Mouse (Mus musculus) heart, embryonic 13.5 days (tissue): ENCODE measurements around the gene Tubd1. TPM values are rescaled to one million over a fixed set of nuclear protein-coding genes. Genes with fewer than 3 reads are reported as not detected.
A peak's percentile ranks its signal among the peaks of the same experiment; 100 is the strongest.

Experiments used
- ATAC-seq: fragments of 200-750 bp; cut with Nextera tagmentation; 2 replicates; pipeline ENCODE4 v1.8.0; 2017; ENCODE audit warnings: moderate TSS enrichment; ENCODE audit not compliant: insufficient number of reproducible peaks, low FRiP score, low TSS enrichment; ENCODE audit errors: extremely low read depth
- H3K27ac ChIP-seq: fragments of 300-500 bp; sonication (generic); replicated peaks from 2 replicates; pipeline ENCODE4 v1.5.1; 2015; ENCODE audit warnings: moderate library complexity, mild to moderate bottlenecking, inconsistent platforms
- H3K27me3 ChIP-seq: fragments of 300-500 bp; sonication (generic); replicated peaks from 2 replicates; pipeline ENCODE4 v1.6.1; 2015; ENCODE audit warnings: mild to moderate bottlenecking, inconsistent platforms
- H3K36me3 ChIP-seq: fragments of 300-500 bp; sonication (generic); 2 replicates; pipeline ENCODE4 v1.6.1; 2015; ENCODE audit warnings: mild to moderate bottlenecking, inconsistent platforms
- H3K4me1 ChIP-seq: fragments of 300-500 bp; sonication (generic); 2 replicates; pipeline ENCODE4 v1.6.1; 2015; ENCODE audit warnings: inconsistent platforms
- H3K4me2 ChIP-seq: fragments of 300-500 bp; sonication (generic); 2 replicates; pipeline ENCODE4 v1.6.1; 2015; ENCODE audit warnings: inconsistent platforms, mild to moderate bottlenecking, moderate library complexity
- H3K4me3 ChIP-seq: fragments of 300-500 bp; sonication (generic); 2 replicates; pipeline ENCODE4 v1.5.1; 2015; ENCODE audit warnings: moderate library complexity, mild to moderate bottlenecking, inconsistent platforms
- H3K9ac ChIP-seq: fragments of 300-500 bp; sonication (generic); 2 replicates; pipeline ENCODE4 v1.6.1; 2015; ENCODE audit warnings: inconsistent platforms, mild to moderate bottlenecking, moderate library complexity
- H3K9me3 ChIP-seq: fragments of 300-500 bp; sonication (generic); 2 replicates; pipeline ENCODE4 v1.6.1; 2016; ENCODE audit warnings: inconsistent platforms
- WGBS: fragments of 180-500 bp; shearing (Covaris S2); methylation state at CpG from one replicate; pipeline ENCODE4 v1.1.7; 2015; ENCODE audit warnings: mixed read lengths; 5-methylcytosine and 5-hydroxymethylcytosine counted together
- polyA plus RNA-seq: library from polyadenylated mRNA; unstranded; fragments of >200 nt; fragmentation: Nextera tagmentation; extraction: Ambion mirVana; gene quantifications from 2 replicates; pipeline ENCODE4 v1.2.1, GENCODE M21; 2015

The Tubd1 gene
- polyA plus RNA-seq, 1 experiment from 2014 or later: 11.5 TPM

- Histone ChIP-seq H3K4me1 (peaks cover 35% of the 10 kb centered on the region), H3K36me3 (no peaks in the 10 kb centered on the region), H3K27ac (peak overlapping the region; percentile 73), H3K9me3 (no peaks in the 10 kb centered on the region), H3K9ac (no peak overlapping the region), H3K4me2 (no peak overlapping the region), H3K27me3 (no peaks in the 10 kb centered on the region), H3K4me3 (no peak overlapping the region)
- ATAC-seq: no peak
- 75% methylated on average over 5 of the region's 5 CpGs for WGBS
These were observed 48.7 kb downstream of the Tubd1 start for GRCm38 (mm10) chr11:86593443-86593842.

GRCm38 (mm10) chr11:86594188-86594876 is 49.5 kb downstream of the Tubd1 start:
- Histone ChIP-seq H3K27ac (peak overlapping the region; percentile 73), H3K4me3 (no peak overlapping the region)
- WGBS: 72% methylated on average over 6 of the region's 6 CpGs

GRCm38 (mm10) chr11:86595366-86595765 is 50.6 kb downstream of the Tubd1 start:
- Histone ChIP-seq H3K36me3 (peaks cover 5% of the 10 kb centered on the region; the same call in 1 of the 2 replicates), H3K4me2 (no peak overlapping the region), H3K4me3 (no peak overlapping the region), H3K27me3 (no peaks in the 10 kb centered on the region), H3K27ac (no peak overlapping the region), H3K9me3 (no peaks in the 10 kb centered on the region), H3K4me1 (peaks cover 35% of the 10 kb centered on the region), H3K9ac (no peak overlapping the region)
- ATAC-seq: no peak
- WGBS: 94% methylated on average over 6 of the region's 6 CpGs

More at GRCm38 (mm10) chr11:86594188-86594876, 49.5 kb downstream of the Tubd1 start:
- Histone ChIP-seq H3K4me2 (no peak overlapping the region), H3K9ac (no peak overlapping the region), H3K4me1 (peaks cover 35% of the 10 kb centered on the region), H3K9me3 (no peaks in the 10 kb centered on the region), H3K27me3 (no peaks in the 10 kb centered on the region), H3K36me3 (no peaks in the 10 kb centered on the region)
- no peak for ATAC-seq

DNA sequence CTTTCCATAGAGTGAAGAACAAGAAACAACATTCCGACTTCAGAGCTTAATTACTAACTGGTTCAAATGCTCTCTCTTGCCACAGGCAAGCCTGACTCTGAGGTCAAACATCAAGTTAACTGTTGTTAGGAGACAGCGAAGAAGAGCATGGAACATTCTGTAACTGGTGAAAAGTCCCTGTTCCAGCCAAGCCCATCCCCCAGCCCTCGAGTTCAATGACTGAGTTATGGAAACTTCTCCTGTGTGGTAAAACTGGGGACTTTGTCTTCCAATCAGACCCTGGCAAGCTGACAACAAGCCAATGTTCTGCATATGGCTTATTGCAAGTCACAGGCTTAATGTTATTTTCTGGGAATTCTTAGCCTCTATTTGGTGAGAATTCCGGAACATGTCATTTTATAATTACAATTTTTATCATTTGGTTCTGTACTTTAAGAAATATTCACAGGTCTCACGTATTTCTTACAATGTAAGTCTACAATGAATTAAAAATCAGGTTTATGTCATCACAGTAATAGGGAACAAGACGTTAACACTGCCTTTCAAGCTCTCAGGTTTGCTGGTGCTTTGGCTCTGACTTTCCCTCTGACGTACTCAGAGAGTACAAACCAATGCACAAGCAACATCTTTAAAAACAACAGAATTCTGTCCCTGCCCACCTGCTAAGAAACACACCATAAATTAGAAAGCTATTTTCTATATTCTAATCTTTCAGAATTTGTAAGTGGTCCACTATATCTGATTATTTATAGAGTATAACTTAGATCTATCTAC is 51.6 kb downstream of the Tubd1 start:
- Histone ChIP-seq H3K4me3 (no peak overlapping the region), H3K9me3 (no peaks in the 10 kb centered on the region), H3K9ac (no peak overlapping the region), H3K36me3 (peaks cover 5% of the 10 kb centered on the region; the same call in 1 of the 2 replicates), H3K27ac (no peak overlapping the region), H3K4me1 (peaks cover 35% of the 10 kb centered on the region), H3K27me3 (no peaks in the 10 kb centered on the region), H3K4me2 (no peak overlapping the region)
- no peak for ATAC-seq
- 75% methylated on average over 7 of the region's 7 CpGs for WGBS

DNA sequence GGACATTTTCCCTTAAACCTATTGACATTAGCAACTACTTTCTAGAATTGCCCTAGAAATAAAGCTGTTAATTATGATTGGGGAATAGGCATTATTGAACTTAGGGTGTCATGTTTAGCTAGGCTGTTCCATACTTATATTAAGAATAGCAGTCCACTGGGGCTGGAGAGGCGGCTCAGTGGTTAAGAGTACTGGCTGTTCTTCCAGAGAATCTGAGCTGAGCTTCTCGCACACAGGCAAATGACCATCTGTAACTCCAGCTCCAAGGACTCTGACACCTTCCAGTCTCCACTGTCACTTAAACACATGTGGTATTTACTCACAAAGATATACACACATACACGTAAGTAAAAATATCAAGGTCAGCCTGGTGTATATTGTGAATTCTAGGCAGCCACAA is 52.2 kb downstream of the Tubd1 start:
- H3K4me2 ChIP-seq: no peak overlapping the region
- H3K9ac ChIP-seq: no peak overlapping the region
- no peak overlapping the region for H3K27ac ChIP-seq
- no peaks in the 10 kb centered on the region for H3K9me3 ChIP-seq
- H3K27me3 ChIP-seq: no peaks in the 10 kb centered on the region
- WGBS: 81% methylated on average over 3 of the region's 3 CpGs
- no peak overlapping the region for H3K4me3 ChIP-seq
- H3K4me1 ChIP-seq: peaks cover 29% of the 10 kb centered on the region
- H3K36me3 ChIP-seq: peaks cover 5% of the 10 kb centered on the region; the same call in 1 of the 2 replicates
- ATAC-seq: no peak

- H3K4me3 ChIP-seq: no peak overlapping the region
- peaks cover 5% of the 10 kb centered on the region; the same call in 1 of the 2 replicates for H3K36me3 ChIP-seq
- no peak overlapping the region for H3K27ac ChIP-seq
- H3K4me2 ChIP-seq: no peak overlapping the region
- no peaks in the 10 kb centered on the region for H3K27me3 ChIP-seq
- ATAC-seq: no peak
- no peaks in the 10 kb centered on the region for H3K9me3 ChIP-seq
- 92% methylated on average over 5 of the region's 5 CpGs for WGBS
- peaks cover 19% of the 10 kb centered on the region for H3K4me1 ChIP-seq
- H3K9ac ChIP-seq: no peak overlapping the region
These were observed 53.4 kb downstream of the Tubd1 start for GRCm38 (mm10) chr11:86598154-86598553.

DNA sequence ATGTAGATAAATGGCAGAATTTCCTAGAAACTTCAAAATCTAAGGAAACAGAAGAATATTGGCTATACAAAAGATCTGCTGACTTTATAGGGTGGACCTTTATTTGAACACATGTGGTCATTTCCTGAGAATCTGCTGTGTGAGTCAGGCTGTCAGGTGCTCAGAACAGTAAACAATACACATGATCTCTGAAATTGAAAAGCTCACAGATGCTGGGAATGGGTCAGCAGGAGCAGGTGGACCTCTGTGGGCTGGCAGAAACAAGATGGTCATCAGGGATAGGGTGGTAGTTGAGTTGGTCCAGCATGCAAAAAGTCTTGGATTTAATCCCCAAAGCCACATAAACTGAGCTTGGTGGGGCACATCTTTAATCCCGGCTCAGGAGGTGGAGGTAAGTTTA is 53.8 kb downstream of the Tubd1 start:
- ATAC-seq: no peak
- peaks cover 15% of the 10 kb centered on the region for H3K4me1 ChIP-seq
- 85% methylated on average over 1 of the region's 1 CpGs for WGBS
- no peak overlapping the region for H3K4me2 ChIP-seq
- no peak overlapping the region for H3K9ac ChIP-seq
- no peak overlapping the region for H3K27ac ChIP-seq
- no peaks in the 10 kb centered on the region for H3K9me3 ChIP-seq
- H3K4me3 ChIP-seq: no peak overlapping the region
- no peaks in the 10 kb centered on the region for H3K27me3 ChIP-seq
- H3K36me3 ChIP-seq: peaks cover 5% of the 10 kb centered on the region; the same call in 1 of the 2 replicates

DNA sequence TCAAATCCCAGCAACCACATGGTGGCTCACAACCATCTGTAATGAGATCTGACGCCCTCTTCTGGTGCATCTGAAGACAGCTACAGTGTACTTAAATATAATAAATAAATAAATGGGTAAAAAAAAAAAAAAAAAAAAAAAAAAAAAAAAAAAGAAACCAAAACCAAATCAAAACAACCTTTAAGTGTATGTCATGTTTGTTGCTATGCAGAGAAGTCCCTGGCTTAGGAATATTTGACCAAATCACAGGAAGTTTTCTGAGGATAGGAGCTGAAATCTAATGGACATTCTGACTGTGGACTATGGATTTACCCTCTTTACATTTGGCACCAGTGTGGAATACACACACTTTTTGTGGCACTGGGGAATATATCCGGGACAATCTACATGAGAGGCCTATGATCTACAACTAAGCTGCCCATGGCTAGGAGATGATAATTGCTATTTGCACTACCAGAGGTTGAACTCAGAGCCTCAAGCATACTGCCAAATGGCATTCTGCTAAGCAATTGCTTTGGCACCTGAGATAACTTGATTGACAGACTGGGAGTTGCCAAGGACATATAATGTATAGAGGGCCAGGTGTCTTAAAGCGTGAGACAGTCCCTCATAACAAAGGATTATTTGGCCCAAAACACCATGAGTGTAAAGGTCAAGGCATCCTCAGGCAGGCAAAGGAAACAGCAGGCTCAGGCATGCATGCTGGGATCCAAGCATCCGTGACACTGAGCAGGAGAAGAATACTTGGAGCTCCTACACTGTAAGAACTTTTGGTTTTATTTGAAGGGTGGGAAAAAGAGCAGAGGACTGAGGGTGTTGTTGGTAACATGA is 54.8 kb downstream of the Tubd1 start:
- no peak overlapping the region for H3K27ac ChIP-seq

DNA sequence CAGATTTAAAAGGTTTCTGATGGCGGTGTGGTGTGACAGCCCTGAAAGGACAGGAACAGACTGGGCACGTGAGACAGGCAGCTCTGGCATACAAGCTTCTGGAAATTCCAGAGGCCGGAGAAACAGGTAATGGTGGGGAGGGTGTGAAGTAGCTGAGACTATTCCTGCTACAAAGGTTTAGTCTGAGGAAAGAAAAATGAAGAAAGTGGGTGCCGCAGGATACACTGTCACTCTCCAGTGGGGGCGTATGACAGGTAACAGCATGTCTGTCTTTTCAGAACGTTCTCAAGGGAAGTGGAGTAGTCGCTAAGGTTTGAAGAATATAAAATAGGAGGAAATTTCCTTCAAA is 55.4 kb downstream of the Tubd1 start:
- Histone ChIP-seq H3K9me3 (no peaks in the 10 kb centered on the region), H3K4me2 (no peak overlapping the region), H3K4me1 (peaks cover 6% of the 10 kb centered on the region; the same call in 1 of the 2 replicates), H3K9ac (no peak overlapping the region), H3K27ac (no peak overlapping the region), H3K4me3 (no peak overlapping the region), H3K36me3 (peaks cover 8% of the 10 kb centered on the region; the same call in 1 of the 2 replicates), H3K27me3 (no peaks in the 10 kb centered on the region)
- ATAC-seq: no peak
- 80% methylated on average over 7 of the region's 7 CpGs for WGBS

More for the DNA sequence above, 54.8 kb downstream of the Tubd1 start:
- Histone ChIP-seq H3K27me3 (no peaks in the 10 kb centered on the region), H3K9me3 (no peaks in the 10 kb centered on the region), H3K9ac (no peak overlapping the region), H3K4me2 (no peak overlapping the region), H3K4me1 (peaks cover 6% of the 10 kb centered on the region; the same call in 1 of the 2 replicates), H3K36me3 (peaks cover 5% of the 10 kb centered on the region; the same call in 1 of the 2 replicates), H3K4me3 (no peak overlapping the region)
- 74% methylated on average over 4 of the region's 4 CpGs for WGBS
- no peak for ATAC-seq

DNA sequence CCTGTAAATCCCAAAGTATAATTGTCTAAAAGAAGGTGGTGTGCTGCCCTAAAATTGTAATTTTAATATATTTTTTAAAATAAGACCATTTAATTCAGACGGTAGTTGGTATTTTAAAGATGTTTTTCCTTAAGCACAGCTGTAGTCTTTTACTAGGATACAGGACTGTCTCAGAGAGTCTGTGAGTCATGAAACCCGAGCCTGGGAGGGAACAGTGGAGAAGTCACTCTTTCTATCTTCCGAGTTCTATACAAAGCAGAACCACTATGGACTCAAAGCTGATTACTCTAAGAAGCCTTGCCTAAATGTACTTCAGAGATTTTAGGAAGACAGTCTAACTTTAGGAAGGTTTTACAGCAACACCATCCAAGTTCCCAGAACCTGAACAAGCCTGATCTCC is 57.3 kb downstream of the Tubd1 start:
- Histone ChIP-seq H3K9ac (no peak overlapping the region), H3K4me2 (no peak overlapping the region), H3K9me3 (0 out of 2 replicates have a peak, but pooled peaks cover 4% of the 10 kb centered on the region), H3K27me3 (no peaks in the 10 kb centered on the region), H3K4me3 (no peak overlapping the region), H3K27ac (no peak overlapping the region), H3K4me1 (no peaks in the 10 kb centered on the region), H3K36me3 (peaks cover 25% of the 10 kb centered on the region)
- WGBS: 50% methylated on average over 3 of the region's 3 CpGs
- ATAC-seq: no peak

DNA sequence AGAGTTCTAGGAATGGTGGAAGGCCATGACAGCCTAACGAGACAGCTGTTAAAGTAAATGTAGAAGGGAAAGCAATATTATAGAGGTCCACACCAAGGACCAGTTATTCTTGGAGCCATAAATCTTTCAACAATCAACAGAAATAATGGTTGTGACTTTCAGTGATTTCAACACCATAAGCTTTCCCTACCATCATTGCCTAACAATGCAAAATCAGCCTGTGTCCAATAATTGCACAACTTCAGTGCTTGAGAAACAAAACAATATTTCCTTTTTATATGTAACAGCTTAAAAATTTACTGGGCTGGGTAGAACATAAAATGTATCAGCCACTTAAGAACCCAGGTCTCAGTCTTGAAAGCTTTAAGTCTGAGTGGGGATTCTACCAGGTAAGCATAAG is 58.9 kb downstream of the Tubd1 start:
- 93% methylated on average over 1 of the region's 1 CpGs for WGBS
- no peaks in the 10 kb centered on the region for H3K27me3 ChIP-seq
- no peak overlapping the region for H3K4me2 ChIP-seq
- H3K4me1 ChIP-seq: no peaks in the 10 kb centered on the region
- no peak overlapping the region for H3K9ac ChIP-seq
- H3K9me3 ChIP-seq: 0 out of 2 replicates have a peak, but pooled peaks cover 4% of the 10 kb centered on the region
- H3K36me3 ChIP-seq: peaks cover 25% of the 10 kb centered on the region
- ATAC-seq: no peak
- no peak overlapping the region for H3K27ac ChIP-seq
- no peak overlapping the region for H3K4me3 ChIP-seq
